Mouse (Mus musculus): ENCODE results near the gene C87436. TPM values are rescaled to one million over a fixed set of nuclear protein-coding genes. Genes with fewer than 3 reads are reported as not detected.

The C87436 gene
- polyA plus RNA-seq, 1 experiment from 2014 or later = 24.8 TPM

DNA sequence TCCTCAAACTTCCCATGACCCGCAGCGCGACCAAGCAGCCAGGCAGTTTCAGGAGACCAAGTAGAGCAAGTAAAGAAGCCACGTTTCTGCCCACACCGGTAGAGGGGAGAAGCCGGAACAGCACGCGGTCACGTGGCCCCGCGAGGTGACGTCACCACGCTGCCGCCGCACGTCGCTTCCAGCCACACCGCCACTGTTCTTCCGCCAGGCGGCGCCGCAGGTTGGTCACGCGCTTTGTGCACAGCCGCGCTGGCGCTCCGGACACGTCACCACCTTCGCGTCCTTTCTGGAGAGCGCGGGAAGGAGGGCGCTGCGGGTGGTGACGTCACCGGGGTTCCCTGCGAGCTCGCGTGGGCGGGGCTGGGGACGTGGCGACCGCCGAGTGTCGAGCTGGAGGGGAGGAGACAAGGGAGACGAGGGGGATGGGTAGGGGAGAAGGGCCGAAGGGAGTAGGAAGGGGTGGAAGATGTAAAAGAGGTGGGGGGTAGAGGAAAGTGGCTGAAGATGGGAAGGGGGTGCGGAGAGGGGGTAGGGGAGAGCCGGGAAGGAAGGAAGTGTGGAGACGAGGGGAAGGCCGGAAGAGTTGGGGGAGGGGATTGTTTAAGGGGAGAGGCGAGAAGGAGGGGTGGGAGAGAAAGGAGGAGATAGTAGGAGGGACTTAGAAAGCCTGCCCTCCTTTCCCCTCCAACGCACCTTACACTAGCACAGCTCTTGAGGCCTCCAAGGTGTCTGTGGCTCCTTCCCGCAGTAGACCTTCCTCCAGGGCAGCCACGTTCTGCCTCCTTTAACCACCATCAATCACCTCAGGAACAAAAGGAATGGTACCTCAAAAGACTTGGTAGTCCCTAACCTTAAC is 34.2 kb downstream of the C87436 start:
- H3K4me1 ChIP-seq (replicated peaks; ENCODE audit: control insufficient read depth, insufficient read depth, low read length) = peaks cover 30% of the 10 kb centered on the region
- H3K4me3 ChIP-seq (ENCODE audit: low read depth, low read length) = peak overlapping the region; percentile 49
- H3K9ac ChIP-seq (ENCODE audit: low read depth, low read length) = peak overlapping the region; percentile 81
- peak overlapping the region; percentile 90 for H3K4me2 ChIP-seq
- under 1% methylated on average over 55 of the region's 56 CpGs for WGBS
- no peaks in the 10 kb centered on the region for H3K27me3 ChIP-seq (replicated peaks; ENCODE audit: control insufficient read depth, insufficient read depth, low read length)
- peak overlapping the region; percentile 80 for H3K27ac ChIP-seq (ENCODE audit: low read depth, low read length)
- ATAC-seq (replicated peaks; ENCODE audit: low FRiP score) = peak; percentile 94
- no peaks in the 10 kb centered on the region for H3K9me3 ChIP-seq (ENCODE audit: control insufficient read depth, low read length)
- H3K36me3 ChIP-seq (ENCODE audit: control insufficient read depth, insufficient read depth, low read length) = 0 out of 2 replicates have a peak, but pooled peaks cover 2% of the 10 kb centered on the region
- peak; percentile 100 for DNase-seq (ENCODE audit: low spot score)

DNA sequence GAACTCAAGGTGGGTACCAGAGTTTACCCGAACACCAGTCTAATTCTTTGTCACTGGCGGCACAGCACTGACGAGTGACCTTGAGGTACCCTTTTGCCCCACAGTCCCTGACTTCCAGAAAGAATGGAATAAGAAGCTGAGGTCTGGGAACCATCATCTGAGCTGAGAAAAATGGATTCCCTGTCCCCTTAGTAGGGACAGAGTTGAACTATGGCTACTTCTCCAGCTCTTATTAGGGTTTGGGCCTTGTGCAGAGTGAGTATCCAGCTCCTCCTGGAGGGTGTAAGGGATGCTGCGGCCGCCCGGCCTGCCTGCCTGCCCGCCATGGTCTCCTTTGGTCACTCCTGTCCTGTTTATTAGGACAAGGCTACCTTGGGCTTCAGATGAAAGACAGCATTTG is 34.9 kb downstream of the C87436 start:
- H3K4me2 ChIP-seq = peak overlapping the region; percentile 90
- DNase-seq (ENCODE audit: low spot score) = no peak
- WGBS = 57% methylated on average over 7 of the region's 7 CpGs
- H3K9me3 ChIP-seq (ENCODE audit: control insufficient read depth, low read length) = no peaks in the 10 kb centered on the region
- H3K27me3 ChIP-seq (replicated peaks; ENCODE audit: control insufficient read depth, insufficient read depth, low read length) = no peaks in the 10 kb centered on the region
- peak overlapping the region; percentile 49 for H3K4me3 ChIP-seq (ENCODE audit: low read depth, low read length)
- peak overlapping the region; percentile 81 for H3K9ac ChIP-seq (ENCODE audit: low read depth, low read length)
- 0 out of 2 replicates have a peak, but pooled peaks cover 2% of the 10 kb centered on the region for H3K36me3 ChIP-seq (ENCODE audit: control insufficient read depth, insufficient read depth, low read length)
- no peak for ATAC-seq (replicated peaks; ENCODE audit: low FRiP score)
- H3K27ac ChIP-seq (ENCODE audit: low read depth, low read length) = peak overlapping the region; percentile 80
- H3K4me1 ChIP-seq (replicated peaks; ENCODE audit: control insufficient read depth, insufficient read depth, low read length) = peaks cover 33% of the 10 kb centered on the region

DNA sequence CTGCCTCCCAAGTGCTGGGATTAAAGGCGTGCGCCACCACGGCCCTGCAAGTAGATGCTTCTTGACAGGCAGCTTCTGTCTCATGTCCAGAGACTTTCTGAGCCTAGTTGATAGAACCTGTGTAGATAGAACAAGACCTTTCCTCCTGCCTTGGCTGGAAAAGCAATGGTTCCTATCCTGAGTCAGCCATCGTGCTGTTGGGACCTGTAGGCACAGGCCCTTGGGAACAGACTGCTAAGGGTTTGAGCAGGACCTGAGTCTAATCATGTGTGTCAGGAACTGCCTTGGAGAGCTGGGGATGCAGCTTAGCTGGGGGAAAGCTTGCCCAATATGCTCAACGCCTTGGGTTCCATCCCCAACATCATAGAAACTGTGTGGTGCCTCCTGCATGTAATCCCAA is 35.9 kb downstream of the C87436 start:
- Histone ChIP-seq H3K9ac (ENCODE audit: low read depth, low read length) (no peak overlapping the region), H3K4me3 (ENCODE audit: low read depth, low read length) (no peak overlapping the region), H3K9me3 (ENCODE audit: control insufficient read depth, low read length) (no peaks in the 10 kb centered on the region), H3K4me2 (no peak overlapping the region), H3K27ac (ENCODE audit: low read depth, low read length) (no peak overlapping the region), H3K36me3 (ENCODE audit: control insufficient read depth, insufficient read depth, low read length) (0 out of 2 replicates have a peak, but pooled peaks cover 2% of the 10 kb centered on the region), H3K27me3 (replicated peaks; ENCODE audit: control insufficient read depth, insufficient read depth, low read length) (no peaks in the 10 kb centered on the region), H3K4me1 (replicated peaks; ENCODE audit: control insufficient read depth, insufficient read depth, low read length) (peaks cover 35% of the 10 kb centered on the region)
- DNase-seq (ENCODE audit: low spot score) (no peak), ATAC-seq (replicated peaks; ENCODE audit: low FRiP score) (no peak)
- 92% methylated on average over 5 of the region's 5 CpGs for WGBS

DNA sequence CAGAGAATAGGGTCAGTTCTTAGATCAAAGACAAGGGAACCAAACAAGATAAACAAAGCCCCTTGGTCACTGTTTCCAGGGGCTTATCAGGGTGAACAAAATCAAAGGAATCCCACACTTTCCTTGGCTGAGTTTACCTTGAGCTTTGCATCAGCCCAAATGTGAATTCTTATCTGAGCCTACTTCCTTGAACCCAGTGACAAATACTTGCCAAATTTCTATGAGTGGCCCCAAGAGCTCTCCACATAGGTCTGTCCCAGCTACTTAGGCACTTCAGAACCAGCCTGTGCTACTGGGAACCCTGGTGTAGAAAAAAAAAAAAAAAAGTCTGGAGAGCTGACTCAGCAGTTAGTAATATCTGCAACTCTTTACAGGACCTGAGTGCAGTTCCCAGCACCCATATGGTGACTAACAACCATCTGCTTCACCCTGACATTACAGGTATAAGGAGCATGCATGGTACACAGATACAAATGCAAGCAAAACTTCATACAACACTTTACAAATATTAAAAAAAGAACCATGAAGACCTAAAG is 36.5 kb downstream of the C87436 start:
- Histone ChIP-seq H3K4me1 (replicated peaks; ENCODE audit: control insufficient read depth, insufficient read depth, low read length) (peaks cover 35% of the 10 kb centered on the region), H3K4me3 (ENCODE audit: low read depth, low read length) (no peak overlapping the region), H3K27ac (ENCODE audit: low read depth, low read length) (0 out of 2 replicates have a peak overlapping the region, but pooled peaks have one; percentile 35), H3K9me3 (ENCODE audit: control insufficient read depth, low read length) (no peaks in the 10 kb centered on the region), H3K36me3 (ENCODE audit: control insufficient read depth, insufficient read depth, low read length) (0 out of 2 replicates have a peak, but pooled peaks cover 1% of the 10 kb centered on the region), H3K27me3 (replicated peaks; ENCODE audit: control insufficient read depth, insufficient read depth, low read length) (no peaks in the 10 kb centered on the region), H3K4me2 (no peak overlapping the region), H3K9ac (ENCODE audit: low read depth, low read length) (no peak overlapping the region)
- ATAC-seq (replicated peaks; ENCODE audit: low FRiP score) (no peak), DNase-seq (ENCODE audit: low spot score) (no peak)

DNA sequence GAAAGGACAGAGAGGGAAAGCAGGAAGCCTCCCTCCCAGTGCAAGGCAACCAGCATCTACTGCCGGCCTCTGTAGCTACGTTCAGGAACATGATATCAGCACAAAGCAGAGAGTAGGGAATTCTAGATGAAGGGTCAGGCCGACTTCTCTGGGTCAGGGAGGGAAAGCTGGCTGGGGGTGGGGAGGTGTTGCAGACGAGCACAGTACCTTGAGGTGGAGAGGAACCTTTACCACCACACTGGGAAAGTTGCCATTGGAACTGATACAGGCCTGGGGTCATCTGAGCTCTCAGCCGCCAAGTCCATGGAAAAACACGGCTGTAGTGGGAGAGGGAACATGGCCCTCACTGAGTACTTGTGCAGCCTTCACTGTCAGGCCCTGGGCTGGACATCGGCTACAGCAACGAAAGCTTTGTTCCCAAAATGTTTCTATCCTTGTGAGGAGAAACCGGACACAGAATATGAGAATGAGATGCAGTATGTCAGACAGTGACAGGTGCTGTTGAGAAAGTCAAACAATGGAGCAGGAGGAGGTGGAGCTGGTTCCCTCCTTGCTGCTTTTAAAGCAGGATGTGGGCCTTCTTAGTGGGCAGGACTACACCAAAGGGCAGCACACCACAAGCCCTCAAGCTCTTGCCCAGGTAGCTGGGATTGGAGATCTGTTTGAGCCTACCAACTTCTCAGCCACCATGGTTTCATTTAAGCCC is 37.4 kb downstream of the C87436 start:
- Histone ChIP-seq H3K4me3 (ENCODE audit: low read depth, low read length) (no peak overlapping the region), H3K27me3 (replicated peaks; ENCODE audit: control insufficient read depth, insufficient read depth, low read length) (no peaks in the 10 kb centered on the region), H3K4me1 (replicated peaks; ENCODE audit: control insufficient read depth, insufficient read depth, low read length) (peaks cover 42% of the 10 kb centered on the region), H3K9ac (ENCODE audit: low read depth, low read length) (no peak overlapping the region), H3K27ac (ENCODE audit: low read depth, low read length) (0 out of 2 replicates have a peak overlapping the region, but pooled peaks have one; percentile 35), H3K36me3 (ENCODE audit: control insufficient read depth, insufficient read depth, low read length) (no peaks in the 10 kb centered on the region), H3K9me3 (ENCODE audit: control insufficient read depth, low read length) (no peaks in the 10 kb centered on the region), H3K4me2 (no peak overlapping the region)
- 68% methylated on average over 9 of the region's 9 CpGs for WGBS
- no peak for DNase-seq (ENCODE audit: low spot score)
- no peak for ATAC-seq (replicated peaks; ENCODE audit: low FRiP score)

DNA sequence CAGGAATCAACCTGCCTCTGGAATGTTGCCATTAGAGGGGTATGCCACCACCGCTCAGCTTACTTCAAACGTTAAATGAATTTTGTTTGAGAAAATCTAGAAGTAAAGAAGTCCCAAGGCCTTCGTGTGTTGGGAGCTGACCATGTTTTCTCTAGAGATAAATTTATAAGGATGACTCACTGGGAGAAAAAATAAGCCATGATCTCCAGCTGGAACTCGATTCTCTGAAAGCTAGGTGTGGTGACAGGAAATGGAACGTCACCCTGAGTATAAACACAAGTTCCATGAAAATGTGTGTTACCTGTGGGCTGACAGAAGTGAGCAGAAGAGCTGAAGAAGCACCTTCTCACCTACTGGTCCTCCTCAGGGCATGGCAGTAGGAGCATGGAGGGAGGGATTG is 38.8 kb downstream of the C87436 start:
- peaks cover 38% of the 10 kb centered on the region for H3K4me1 ChIP-seq (replicated peaks; ENCODE audit: control insufficient read depth, insufficient read depth, low read length)
- H3K4me3 ChIP-seq (ENCODE audit: low read depth, low read length) = no peak overlapping the region
- H3K9ac ChIP-seq (ENCODE audit: low read depth, low read length) = no peak overlapping the region
- H3K36me3 ChIP-seq (ENCODE audit: control insufficient read depth, insufficient read depth, low read length) = no peaks in the 10 kb centered on the region
- H3K9me3 ChIP-seq (ENCODE audit: control insufficient read depth, low read length) = no peaks in the 10 kb centered on the region
- DNase-seq (ENCODE audit: low spot score) = no peak
- ATAC-seq (replicated peaks; ENCODE audit: low FRiP score) = no peak
- H3K27ac ChIP-seq (ENCODE audit: low read depth, low read length) = no peak overlapping the region
- 73% methylated on average over 5 of the region's 5 CpGs for WGBS
- H3K4me2 ChIP-seq = no peak overlapping the region
- no peaks in the 10 kb centered on the region for H3K27me3 ChIP-seq (replicated peaks; ENCODE audit: control insufficient read depth, insufficient read depth, low read length)

DNA sequence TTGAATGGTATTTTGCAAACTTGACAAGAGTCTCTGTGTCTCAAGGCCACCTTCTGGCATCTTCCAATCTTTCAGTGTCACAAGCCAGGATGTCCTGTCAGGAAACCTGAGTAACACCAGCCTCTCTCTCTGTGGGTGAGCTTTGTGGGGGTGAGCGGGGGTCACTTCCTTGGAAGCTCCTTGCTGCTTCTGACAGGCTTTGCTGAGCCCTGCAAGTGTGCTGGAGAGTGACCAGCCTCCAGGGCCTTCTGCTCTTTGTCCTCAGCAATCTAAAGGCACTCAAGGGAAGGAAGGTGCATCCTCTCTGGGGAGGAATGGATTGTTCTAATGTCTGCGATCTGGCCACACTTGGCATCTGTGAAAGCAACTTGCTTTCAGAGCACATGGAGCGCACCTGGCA is 41.1 kb downstream of the C87436 start:
- H3K9me3 ChIP-seq (ENCODE audit: control insufficient read depth, low read length) = no peaks in the 10 kb centered on the region
- ATAC-seq (replicated peaks; ENCODE audit: low FRiP score) = no peak
- no peaks in the 10 kb centered on the region for H3K36me3 ChIP-seq (ENCODE audit: control insufficient read depth, insufficient read depth, low read length)
- no peak for DNase-seq (ENCODE audit: low spot score)
- peaks cover 25% of the 10 kb centered on the region for H3K4me1 ChIP-seq (replicated peaks; ENCODE audit: control insufficient read depth, insufficient read depth, low read length)
- no peaks in the 10 kb centered on the region for H3K27me3 ChIP-seq (replicated peaks; ENCODE audit: control insufficient read depth, insufficient read depth, low read length)
- H3K9ac ChIP-seq (ENCODE audit: low read depth, low read length) = no peak overlapping the region
- no peak overlapping the region for H3K4me2 ChIP-seq
- H3K27ac ChIP-seq (ENCODE audit: low read depth, low read length) = peak overlapping the region; percentile 9; the same call in 1 of the 2 replicates
- no peak overlapping the region for H3K4me3 ChIP-seq (ENCODE audit: low read depth, low read length)
- 68% methylated on average over 3 of the region's 3 CpGs for WGBS

DNA sequence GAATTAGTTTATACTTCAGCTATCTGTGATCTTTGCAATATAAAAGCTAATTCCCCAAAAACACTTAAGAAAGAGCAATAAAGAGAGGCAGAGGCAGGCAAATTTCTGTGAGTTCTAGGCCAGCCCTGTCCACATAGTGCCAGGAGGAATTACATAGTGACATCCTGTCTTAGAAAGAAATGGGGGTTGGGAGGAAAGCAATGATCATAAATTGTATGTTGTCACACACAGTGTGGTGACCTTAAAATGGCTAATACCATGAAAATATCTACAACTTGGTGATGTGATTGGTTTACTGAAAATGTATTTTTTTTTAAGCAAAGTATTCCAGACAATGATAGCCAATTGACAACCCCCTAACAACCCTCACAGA is 41.6 kb downstream of the C87436 start:
- H3K4me3 ChIP-seq (ENCODE audit: low read depth, low read length) = no peak overlapping the region
- H3K4me2 ChIP-seq = no peak overlapping the region
- no peaks in the 10 kb centered on the region for H3K36me3 ChIP-seq (ENCODE audit: control insufficient read depth, insufficient read depth, low read length)
- no peaks in the 10 kb centered on the region for H3K9me3 ChIP-seq (ENCODE audit: control insufficient read depth, low read length)
- ATAC-seq (replicated peaks; ENCODE audit: low FRiP score) = no peak
- no peak overlapping the region for H3K9ac ChIP-seq (ENCODE audit: low read depth, low read length)
- H3K27ac ChIP-seq (ENCODE audit: low read depth, low read length) = no peak overlapping the region
- peaks cover 25% of the 10 kb centered on the region for H3K4me1 ChIP-seq (replicated peaks; ENCODE audit: control insufficient read depth, insufficient read depth, low read length)
- DNase-seq (ENCODE audit: low spot score) = no peak
- H3K27me3 ChIP-seq (replicated peaks; ENCODE audit: control insufficient read depth, insufficient read depth, low read length) = no peaks in the 10 kb centered on the region
